Mouse (Mus musculus) cerebellum, adult 18-20 months (tissue): ENCODE measurements at regions not wholly inside any gene's neighbourhood (a gene's known extent, or its start where the extent isn't known, plus 50 kb on each side); places are given as distances from the start of the nearest gene placed in this dataset.

Experiments used
- DNase-seq, 2 experiments: peaks; one replicate each; pipeline ENCODE4 v3.0.0; 2021

DNA sequence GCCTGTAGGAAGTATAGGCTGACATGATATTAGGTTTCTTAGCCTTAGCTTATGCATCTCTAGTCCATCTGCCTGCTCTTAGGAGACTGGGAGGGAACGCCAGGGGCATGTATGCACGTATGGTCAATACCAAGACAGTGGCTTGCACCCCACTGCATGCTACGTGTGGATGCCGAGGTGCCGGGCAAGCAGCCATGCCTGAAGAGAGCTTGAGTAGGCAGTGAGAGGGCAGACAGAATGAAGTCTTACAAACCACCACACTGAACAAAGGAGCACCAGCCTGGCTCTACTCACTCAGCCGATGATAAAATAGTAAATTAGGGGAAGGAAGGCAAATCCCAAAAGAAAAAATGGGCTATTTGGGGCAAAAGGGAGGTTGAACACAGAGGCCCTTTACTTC, 245.2 kb upstream of the Fn1 start:
- DNase-seq: no peak

DNA sequence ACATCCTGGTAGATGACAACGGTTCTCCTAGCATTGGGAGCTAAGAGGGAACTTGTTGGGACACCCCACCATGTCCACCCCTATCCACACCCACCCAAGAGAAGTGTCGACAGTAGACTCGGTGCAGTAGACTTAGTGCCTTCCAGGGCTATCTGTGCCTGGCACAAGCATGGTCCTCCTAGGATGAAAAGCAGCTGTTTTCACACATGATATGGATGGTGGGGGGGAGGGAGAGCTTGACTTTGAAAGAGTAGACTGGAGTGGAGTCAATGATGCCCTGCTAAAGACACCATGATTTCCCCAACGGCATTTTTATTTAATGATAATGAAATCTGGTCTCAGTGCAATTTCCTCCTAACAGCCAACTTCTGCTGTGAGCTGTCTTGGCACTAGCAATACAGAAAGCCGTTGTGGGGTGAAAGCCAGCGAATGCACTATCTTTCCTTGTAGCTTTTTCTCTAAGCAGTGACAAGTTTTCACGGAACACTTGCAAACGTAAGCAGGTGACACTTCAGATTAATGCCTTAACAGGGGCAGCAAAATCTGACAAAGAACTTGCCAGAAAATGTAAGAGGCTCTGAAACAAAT, 244.6 kb upstream of the Fn1 start:
- no peak for DNase-seq

DNA sequence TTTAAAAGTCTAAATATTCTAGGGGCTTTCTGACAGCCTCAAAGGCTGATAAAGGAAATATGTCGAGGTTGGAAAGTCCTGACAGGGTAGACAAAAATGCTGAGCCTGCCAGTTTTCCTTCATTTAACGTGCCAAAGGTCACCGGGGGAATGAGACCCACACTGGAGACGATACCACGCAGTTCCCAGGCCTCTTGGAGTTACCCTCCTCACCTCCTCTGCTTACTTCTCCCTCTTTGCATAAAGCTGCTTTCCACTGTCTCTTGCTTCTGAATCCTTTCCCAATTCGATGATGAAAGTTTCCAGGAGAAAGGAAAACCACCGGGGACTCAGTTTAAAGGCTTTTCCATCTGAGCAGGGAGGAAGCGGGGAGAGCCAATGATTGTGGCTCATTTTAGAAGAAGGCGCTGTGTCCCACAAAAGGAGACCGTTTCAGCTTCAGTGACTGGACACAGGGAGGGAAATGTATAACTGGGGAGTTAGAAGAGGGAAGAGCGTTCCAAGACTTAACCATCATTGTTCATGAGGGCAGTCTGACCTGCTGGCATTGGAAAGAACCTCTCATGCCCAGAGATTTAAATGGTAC, 243.2 kb upstream of the Fn1 start:
- DNase-seq: no peak

DNA sequence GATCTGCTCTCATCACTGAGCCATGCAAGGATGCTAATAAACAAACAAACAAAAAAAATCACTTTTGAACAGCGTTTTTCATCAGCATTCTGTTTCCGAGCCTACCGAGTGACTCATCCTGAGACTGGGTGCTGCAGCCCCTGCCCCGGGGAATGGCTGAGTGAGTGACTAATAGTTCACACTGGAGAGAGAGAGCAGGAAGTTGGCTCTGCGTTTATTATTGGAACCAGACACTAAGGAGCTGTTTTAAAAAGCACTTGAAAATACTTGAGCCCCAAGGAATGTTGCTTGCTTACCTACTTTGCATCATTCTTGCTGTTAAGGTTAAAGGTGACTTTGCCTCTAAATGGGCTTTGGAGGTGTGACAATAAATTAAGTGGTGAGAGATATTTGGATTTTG, 240.6 kb upstream of the Fn1 start:
- DNase-seq: no peak

DNA sequence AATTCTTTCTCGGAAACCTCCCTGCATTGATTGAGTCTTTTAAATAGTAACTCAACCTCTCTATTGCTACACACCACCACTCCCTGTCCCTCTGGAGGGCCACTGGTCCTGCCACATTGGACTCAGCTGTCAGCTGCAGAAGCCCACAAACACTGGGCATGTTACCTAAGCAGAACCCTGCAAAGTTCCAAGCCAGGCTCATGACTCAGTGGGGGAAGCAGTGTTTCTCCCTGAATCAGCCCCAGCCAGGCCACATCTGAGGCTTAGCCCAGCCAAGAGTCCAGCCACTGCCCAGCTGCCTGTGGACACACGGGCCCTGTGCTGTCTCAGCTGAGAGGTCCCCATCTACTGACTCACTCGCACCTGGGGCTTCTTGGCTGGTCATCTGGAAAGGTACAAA, 234.8 kb upstream of the Fn1 start:
- DNase-seq: no peak

DNA sequence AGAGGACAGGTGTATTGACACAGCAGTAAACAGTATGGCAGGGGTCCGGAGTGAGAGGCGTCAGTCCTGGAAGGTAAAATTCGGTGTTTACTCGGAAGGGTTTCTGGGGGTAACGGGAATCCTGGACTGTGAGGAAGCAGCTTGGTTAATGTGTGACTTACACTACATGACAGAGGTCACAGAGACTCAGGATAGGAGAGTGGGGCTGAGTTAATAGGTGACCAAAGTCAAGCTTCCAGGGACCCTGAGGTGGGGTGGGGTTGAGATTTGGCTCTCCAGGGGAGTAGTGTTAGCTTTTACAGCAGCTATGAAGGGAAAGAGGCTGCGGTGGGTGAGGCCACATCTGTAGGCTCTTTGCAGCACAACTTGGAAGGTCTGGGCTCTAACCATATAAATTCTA, 233.9 kb upstream of the Fn1 start:
- DNase-seq: no peak

DNA sequence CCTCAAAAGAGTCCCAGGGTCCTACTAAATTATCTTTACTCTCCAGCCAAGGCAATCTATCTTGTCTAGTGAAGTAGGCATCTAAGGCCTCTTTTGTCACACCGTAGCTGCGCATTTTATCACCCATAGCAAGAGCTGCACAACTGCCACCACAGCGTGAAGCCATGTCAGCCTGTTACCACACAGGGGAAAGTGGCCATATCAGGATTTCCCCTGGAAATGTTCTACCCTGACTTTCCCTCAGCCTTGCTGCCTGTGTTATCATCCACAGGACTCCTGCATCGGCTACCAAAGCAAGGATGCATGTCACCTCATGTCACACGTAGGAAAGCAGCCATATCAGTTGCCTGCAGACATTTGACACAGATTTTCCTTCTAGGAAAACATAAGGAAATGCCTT, 233.2 kb upstream of the Fn1 start:
- no peak for DNase-seq

DNA sequence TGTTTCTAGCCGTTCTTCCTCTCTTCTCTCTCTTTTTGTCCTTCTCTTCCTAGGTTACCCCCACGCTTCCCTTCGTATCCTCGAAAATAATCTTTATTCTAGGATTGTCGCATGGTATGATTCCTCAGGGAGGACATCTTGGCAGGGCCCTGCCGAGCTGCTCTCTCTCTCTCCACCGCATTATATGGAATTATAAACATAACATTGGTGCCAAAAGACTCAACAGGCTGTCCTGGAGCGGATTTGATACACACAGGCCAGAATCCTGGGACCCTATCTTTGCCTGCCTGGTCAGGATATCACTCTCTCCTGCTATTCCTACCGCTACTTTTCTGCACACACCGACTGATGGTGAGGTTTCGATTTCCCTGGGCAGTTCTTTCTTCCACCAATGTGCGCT, 228.9 kb upstream of the Fn1 start:
- no peak for DNase-seq

DNA sequence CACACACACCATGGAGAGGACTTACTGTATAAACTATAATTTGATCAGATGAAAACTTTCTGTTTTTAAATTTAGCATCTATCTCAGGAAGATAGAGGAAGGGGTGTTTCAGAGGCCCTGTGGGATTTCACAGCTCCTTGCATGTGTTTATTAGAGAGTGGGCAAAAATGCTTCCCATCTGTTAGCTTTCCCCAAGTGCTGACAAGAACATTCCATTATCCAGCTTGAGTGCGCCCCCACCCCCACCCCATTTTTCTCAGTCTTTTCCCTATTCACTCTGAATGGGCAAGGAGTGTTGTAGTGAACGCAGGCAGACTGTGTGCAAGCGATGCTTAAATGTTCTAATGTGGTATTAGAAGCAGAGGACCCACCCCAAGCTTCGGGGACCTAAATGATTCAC, 228.2 kb upstream of the Fn1 start:
- DNase-seq: no peak

DNA sequence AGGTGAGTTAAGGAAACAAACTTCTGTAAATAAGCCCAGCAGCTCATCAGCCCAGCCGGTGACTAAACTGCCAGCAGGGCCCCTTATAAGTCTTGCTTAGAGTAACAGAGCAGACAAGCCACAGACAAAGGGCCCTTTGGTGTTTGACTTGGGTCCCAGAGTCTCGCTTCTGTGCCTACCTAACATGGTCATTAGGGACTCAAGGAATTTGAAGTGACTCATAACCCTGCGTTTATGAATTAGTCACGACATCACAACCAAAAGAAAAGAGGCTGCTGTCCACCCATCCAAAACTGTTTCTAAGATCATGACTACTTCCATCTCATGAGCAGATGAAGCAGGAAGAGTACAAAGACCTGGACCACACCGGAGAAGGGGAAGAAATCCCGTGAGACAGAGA, 227.5 kb upstream of the Fn1 start:
- no peak for DNase-seq

DNA sequence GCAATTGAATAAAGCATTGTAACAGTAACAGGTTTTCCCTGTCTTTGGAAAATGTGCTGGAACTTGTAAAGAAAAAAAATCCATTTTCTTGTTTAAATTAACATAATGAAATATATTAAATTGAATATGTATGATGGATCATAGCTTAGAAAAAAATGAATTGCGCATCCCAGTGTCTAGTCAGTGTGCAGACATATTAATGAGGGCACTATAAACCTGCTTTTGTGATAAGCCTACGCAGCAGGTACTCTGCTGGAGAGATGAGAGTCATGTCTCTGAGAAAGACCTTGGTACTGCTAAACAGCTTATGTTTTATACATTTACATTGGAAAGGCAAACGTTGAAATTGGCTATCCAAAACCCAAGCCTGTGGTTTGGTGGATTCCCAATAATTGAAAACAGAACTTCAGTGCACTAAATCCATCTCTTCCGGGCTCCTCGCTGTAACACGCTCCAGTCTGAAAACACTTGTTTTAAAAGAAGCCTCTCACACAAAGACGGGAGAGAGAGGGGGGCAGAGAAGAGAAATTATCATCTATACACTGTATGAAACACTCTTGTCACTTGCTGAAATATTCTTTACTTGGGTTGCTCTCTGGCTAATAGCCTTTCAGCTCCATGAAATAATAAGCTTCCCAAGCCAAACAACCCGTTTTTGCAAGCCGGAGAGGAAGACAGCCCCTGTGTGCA, 223.9 kb upstream of the Fn1 start:
- no peak for DNase-seq

DNA sequence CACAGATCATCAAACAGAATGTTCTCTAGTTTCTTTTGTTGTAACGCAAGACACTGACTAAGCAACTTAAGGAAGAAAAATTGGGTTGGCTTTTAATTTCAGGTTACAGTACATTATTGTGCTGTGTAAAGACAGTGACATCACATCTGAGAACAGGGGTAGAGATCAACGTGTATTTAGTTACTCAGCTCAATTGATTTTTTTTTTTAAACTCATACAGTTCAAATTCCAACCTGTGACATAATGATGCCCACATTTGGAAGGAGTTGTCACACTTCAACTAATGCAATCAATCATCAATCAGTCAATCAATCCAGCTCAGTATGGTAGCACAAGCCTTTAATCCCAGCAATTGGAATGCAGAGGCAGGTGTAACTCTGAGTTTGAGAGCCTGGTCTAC, 221.0 kb upstream of the Fn1 start:
- DNase-seq: no peak

DNA sequence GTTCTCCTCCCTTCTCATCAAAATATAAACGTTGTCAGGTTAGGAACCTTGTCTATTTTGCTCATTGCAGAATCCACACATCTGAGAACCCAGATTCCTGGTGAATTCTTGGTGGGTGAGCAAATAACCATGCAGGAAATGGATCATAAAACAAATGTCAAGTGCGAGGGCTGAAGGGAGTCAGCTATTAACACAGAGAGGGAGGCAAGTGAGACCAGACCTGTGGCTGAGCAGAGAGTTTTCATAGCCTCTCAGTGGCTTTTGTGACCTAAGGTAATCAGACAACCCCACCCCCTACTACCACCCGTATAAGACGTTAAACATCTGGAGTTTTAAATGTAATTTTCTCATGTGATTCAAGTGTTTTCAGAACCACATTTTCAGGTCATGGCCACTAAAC, 212.7 kb upstream of the Fn1 start:
- no peak for DNase-seq

DNA sequence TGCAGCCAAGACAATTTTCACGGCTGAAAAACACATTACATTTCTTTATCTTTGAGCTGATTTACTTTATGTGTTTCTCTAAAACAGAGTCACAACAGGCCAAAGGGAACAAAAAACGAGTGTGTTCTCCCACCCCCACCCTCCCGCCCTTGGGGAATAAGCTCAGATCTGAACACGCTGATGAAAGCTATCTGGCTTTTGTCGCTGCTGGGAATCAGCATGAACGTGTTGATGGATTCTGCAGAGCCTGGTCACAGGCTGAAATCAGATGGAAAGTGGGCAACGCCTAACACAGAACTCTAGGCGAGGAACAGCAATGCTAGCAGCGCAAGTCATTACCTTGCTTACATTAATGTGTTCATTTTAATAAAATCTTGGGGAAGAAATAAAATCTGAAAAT, 211.7 kb upstream of the Fn1 start:
- no peak for DNase-seq

DNA sequence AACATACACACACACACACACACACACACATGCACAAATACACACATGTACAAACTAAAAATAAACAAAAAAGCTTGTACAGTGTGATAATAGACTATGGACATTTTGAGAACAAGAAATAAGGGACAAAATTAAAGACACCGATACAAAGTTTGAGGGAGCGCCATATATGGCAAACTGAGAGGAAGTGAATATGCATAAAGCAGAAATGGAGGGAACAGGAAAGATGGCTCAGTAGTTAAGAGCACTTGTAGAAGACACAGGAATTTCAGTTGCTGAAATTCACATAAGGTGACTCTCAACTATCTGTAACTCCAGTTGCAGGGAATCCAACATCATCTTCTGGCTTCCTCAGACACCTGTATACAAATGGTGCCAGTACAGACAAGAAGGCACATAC, 200.2 kb upstream of the Fn1 start:
- no peak for DNase-seq

DNA sequence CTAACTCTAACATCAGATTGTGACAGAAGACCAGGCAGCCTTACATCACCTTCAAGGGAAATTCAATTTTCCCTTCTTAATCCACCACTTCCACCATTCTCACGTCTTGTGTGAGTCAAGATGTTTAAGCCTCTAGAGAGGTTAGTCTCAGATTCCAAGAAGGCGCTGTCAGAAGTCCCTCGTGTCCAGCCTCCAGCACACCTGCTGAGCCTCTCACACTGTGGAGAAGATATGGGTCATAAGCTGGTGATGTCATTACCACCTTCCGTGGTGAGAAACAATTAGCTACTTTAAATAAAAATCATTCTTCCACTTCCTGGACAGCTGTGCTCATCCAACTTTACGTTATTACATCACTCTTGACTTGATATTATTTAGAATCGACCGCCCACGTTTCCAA, 198.3 kb upstream of the Fn1 start:
- DNase-seq: no peak

DNA sequence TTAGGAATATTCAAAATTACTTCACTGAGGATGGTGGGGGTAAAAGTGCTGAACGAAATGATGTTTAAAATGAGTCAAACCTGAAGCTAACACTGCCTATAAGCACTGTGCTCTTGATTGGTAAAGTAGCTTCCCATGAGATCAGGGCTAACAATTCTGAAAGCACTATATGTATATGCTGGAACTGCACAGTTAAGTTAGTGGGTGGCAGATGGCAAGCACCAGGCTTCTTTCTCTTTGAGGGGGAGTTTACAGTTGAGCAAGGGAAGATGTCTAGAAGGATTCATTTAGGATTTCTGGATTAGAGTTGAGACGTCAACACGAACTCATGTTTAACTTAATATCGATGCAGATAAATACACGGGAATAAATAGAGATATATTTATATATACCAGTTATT, 195.7 kb upstream of the Fn1 start:
- no peak for DNase-seq

DNA sequence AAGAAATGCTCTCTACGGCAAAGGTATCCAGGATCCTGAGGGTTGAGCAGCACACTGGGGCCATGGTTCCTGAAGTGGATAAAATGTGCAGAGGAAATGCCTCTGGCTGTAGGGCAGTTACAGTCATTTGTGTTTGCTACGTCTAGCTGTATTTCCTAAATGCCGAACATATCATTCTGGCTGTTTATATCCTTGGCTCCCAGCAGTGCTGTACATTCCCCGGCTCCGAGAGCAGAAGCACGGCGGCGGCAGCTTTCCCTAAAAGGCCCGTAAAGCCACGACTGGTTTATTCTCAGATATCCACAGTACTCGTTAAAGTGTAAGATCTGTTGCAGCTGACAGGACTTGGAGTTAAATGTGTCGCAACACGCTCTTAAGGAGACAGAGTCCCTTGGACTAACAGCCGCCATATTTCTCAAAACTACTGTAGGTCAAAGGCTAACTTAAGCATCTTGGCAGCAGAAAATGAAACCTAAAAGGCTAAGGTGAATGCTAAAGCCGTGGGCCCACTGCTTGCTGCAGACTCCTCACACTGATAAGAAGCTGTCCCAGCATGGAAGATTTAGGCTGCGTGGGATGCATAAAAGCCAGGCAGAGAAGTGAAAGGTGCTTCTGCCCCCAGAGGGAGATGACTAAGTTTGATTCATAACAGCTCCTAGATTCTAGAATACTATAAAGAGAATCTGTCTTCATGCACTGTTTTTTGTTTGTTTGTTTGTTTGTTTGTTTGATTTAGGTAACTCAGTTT, 192.1 kb upstream of the Fn1 start:
- no peak for DNase-seq

DNA sequence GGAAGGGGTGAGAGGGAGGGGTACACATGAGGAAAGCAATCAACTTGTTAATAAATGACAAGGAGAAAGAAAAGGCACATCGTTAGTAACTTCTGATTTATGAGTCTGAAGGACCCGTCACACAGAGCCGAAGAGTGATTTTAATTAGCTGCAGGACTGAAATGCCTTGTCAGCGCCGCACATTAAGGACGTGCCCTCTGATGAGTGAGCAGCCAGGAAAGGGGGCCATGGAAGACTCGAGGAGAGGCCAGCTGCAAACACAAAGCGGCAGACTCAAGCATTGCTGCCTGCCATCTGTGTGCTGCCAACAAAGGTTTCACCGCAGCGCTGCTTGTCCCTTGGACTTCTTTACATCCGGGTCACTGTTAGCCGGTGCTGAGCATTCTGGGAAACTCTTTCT, 184.8 kb upstream of the Fn1 start:
- DNase-seq: no peak

DNA sequence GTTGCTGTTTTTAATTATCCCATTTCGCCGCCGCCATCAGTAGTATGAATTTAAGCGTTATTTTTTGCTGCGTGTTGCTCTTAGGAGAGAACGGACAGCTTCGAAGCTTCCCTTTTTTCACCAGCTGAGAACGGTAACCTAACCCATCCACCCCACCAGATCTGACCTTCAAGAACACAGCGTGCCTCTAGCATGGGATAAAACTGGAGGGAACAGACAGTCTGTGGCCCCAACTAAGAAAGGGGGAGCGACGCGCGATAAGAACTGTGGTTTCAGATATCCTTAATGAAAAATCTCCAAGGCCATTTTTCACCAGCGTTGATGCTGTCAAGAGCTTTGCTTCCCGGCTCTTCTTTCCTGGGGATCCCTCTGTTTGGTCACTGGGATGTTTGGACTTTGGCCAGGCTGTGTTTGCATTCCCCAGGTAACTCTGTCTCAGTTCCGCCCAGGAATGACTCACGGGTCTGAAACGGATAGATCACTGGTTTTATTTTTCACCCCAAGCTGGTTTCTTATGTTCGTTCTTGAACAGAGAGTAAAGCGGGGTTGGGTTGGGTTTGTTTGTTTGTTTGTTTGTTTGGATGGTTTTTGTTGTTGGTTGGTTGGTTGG, 184.1 kb upstream of the Fn1 start:
- DNase-seq: no peak

DNA sequence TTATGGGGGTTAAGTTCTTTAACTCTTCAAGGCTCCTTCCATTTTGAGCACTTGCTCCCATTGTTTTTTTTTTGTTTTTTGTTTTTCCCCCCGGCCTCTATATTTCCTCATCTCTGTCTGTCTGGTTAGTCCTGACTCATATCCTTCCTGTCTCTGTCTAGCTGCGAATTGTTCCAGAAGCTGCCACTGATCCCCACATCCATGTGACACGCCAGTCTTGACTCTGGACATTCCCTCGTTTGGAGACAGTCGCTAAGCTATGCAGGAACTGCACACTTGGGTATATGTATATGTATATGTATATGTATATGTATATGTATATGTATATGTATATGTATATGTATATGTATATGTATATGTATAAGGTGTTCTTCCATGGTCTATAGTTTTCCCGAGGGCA, 177.4 kb upstream of the Fn1 start:
- no peak for DNase-seq

DNA sequence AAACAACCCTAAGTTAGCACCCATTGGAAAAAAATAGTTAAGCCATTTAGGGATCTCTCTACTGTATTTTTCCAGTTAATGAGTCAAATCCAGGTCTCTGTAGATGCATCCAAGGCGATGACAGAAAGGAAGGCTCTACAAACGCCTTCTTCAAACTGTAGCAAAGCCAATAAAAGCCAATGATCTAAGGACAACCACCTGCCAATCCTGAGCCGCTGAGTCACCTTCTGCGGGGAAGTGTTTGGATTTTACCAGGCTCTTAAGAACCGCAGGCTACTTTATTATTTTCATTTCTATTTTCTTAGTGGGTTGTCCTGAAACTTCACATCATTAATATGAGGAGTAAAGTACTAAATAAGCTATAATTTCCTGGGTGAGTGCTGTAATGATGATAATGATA, 171.4 kb upstream of the Fn1 start:
- DNase-seq: no peak

DNA sequence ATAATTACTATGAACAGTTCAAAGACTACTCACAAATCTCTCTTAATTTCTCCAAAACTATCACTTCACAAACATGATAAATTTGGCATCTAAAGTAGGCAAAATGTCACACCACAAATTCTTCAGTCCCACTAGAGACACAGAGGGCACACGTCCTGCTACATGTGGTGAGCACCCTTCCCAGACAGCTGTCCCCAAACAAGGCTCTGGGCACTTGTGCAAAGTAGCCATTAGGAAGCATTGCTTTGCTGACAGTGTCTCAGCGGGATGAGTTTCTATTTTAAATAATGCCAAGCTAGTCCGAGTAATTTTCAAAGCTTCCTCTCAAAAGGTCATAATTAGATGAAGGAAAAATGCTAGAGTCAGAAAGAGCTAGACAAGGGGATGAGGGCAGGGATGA, 169.1 kb upstream of the Fn1 start:
- DNase-seq: no peak

DNA sequence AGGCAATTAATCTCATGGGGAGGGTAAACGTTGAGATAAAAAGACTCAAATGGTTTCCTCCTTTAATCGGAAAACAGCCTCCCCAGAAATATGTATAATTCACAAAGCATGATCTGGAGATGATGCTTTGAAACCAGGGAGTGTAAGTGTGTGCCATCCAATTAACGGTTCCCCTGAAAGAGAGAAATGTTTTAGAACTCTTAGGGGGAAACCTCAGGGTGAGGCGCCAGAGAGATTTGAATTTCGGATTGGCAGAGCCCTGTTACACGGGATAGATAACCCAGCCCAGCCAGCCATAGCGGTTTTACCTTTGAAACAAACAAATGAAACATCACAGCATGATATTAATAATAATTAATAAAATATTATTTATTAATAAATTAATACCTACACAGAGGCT, 168.1 kb upstream of the Fn1 start:
- no peak for DNase-seq
